Mouse (Mus musculus) liver (tissue): ENCODE results near the gene Pcnx.
"Not testable (repeated sequence)": the region's sequence is repeated elsewhere in the genome, so short reads cannot be mapped to it uniquely, and the experiment has no call there.

Experiments used
- DNase-seq: peaks from one replicate; pipeline ENCODE4 v3.0.0-alpha.2; 2020; ENCODE audit warnings: mixed read lengths

Gene Pcnx

DNA sequence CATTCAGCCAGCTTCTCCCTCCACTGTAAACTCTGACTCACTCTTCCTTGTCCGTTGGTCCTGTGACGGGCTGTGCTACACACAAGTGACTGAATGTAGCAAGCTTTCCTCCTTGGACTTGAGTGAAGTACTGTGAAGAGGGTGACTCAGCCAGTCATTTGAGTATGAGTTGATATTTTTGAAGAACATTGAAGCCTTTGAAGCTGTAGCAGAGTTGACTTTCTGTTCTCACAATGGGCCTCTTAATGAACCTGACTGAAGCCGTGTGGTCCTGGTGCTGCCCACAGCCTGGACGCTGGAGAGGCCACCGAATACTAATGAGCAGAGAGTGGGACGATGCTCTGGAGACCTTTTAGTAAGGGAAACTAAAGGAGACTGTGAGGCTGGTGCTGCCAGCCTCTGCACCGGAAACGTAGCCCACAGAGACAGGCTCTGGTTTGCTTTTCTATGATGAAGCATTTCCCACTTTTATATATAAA is 112.1 kb downstream of the Pcnx start:
- DNase-seq, result no peak

DNA sequence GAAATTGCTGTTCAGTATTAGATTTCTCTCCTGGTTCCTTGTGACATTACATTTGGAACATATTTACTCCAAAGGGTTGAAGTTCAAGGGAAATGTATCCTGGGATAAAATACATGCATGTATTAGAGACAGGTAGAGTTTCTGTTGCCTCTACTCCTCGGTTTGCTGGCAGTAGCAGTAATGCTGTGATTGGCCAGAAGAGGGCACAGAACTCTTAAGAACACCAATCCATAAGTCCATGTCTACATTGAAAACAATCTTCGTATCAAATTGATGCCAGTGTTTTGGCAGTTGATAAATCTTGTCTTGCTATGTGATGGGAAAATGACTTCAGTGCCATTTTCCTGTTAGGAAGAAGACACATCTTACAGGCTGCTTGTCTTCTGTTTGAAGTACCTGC is 115.0 kb downstream of the Pcnx start:
- no peak for DNase-seq

DNA sequence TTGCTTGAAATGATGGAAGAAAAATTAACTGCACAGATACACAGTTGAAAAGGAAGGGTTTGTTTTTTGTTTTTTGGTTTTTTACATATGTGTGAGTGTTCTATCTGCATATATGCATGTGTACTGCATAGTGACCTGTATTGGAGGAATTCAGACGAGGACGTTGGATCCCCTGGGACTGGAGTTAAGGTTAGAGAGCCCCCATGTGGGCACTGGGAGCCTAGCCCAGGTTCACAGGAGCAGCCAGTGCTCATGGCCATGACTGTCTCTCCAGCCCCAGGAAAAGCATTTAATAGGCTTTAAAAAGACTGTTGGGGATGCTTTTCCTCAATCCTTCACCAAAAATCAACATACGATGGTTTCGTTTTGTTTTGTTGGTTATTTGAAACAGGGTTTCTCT is 117.5 kb downstream of the Pcnx start:
- DNase-seq, result no peak

DNA sequence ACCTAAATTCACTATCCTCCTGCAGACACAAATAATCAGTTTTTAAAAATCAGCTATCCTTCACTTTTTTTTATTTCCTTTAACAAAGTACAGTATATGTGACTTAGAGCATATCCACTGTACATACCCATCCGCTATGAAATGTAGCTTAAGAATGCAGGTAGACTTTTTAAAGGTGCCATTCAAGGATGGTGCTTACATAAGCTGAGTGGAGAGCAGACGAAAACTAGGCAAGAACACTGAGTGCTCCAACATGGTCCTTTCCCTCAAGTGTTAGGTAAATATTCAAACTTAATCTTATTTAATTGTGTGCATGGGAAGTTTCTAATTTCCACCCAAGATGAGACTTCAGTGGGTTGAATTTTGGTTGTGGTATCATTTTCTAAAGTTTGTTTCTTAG is 119.5 kb downstream of the Pcnx start:
- no peak for DNase-seq

DNA sequence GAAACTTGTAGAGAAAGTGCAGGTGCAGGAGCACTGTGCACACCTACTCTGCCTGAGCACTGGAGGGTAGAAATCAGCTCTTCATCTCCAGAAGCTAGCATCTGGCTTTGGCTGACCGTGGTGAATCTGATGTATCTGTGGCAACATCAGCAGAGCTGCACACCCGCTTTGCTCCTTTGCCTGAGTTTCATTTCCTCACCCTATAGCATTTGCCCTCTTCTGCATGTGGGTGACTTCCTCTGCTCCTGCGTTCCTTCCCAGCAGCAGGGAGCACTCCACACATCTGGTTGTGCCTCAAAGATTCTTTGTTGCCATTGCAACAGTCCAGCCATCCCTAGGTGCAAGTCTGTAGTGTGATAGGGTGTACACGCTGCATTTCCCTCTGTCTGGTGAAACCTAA is 132.3 kb downstream of the Pcnx start:
- no peak for DNase-seq

DNA sequence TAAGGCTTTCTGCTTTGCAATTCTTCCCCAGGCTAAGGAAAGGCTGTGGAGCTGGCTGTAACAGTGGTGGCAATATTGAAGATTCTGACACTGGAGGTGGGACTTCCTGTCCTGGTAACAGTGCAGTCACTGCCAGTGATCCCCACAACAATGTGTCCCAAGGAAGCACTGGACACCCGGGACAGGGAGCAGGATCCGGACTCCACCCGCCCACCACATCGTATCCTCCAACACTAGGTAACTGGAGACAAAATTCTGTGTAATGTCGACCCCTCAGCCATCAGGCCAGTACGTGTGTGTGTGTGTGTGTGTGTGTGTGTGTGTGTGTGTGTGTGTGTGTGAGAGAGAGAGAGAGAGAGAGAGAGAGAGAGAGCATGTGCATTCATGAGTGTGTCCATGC is 133.2 kb downstream of the Pcnx start:
- no peak for DNase-seq

DNA sequence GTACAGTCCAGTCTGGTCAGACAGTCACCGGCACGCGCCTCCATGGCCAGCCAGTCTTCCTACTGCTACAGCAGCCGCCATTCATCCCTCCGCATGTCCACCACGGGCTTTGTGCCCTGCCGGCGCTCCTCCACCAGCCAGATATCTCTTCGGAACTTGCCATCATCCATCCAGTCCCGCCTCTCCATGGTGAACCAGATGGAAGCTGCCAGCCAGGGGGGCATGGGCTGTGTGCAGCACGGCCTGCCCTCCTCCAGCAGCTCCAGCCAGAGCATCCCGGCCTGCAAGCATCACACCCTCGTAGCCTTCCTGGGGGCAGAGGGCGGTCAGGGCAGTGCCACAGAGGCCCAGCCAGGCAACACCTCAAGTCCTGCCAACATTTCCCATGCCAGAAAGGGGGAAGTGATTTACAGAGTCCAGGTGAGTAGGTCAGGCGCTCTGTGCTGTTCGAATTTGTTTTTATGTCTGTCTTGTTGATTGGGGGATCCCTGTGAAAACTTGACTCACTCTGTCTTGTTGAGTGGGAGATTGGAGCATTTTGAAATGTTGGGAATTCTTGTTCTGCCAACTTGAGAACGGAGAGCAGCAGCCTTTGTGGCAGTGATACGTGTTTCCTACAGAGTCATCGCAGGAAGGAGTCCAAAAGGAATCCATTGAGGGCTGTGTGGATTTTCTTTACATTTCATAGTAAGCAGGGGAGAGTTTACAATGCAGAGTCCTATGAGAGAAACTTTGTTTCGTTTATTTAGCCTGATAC is 135.3 kb downstream of the Pcnx start:
- DNase-seq, result no peak

DNA sequence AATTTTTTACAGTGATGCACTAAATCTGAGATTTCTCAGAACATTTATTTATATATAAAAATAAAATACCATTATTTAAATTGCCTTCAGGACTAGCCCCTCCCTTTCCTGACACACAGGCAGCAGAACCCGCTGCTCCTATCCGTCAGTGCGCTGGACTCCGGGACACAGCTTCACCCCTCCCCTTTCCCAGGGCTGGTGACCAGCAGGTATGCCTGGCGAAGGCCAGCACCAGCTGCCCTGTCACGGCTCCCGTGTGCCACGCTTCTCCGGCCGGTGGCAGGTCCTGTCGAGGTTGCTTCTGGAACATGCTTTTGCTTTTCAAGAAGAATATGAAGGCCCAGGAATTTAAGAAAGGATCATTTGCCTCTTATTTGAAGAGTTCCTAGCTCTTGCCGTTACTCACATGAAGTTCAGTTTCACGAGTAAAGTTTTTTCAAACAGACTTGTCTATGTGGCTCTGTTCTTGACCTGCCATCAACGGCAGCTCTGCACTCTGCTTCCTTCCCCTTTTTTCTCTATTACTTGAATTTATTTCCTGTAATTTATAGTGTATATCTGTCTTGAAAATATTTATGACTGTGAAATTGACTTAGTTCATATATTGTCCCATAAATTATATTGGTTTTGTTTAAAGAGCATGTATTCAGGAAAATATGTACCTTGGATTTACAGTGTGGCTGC is 137.0 kb downstream of the Pcnx start:
- DNase-seq, result no peak

DNA sequence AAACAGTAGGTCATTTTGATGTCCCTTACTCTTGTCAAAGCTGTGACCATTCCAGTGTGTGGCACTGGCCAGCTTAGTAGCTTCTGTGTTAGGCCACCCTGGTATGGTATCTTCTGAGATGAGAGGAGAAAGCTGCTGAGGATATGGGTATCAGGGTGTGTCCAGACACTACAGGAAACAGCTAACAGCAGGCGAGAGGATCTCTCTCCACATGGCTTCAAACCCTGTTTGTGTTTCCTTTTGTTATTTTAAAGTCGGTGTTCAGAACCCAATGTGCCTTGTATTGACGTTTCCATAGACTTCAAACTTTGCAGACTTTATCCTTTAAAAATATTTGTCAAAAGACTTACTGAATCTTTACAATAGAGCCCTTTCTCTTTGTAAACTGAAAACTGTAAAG is 137.7 kb downstream of the Pcnx start:
- no peak for DNase-seq

DNA sequence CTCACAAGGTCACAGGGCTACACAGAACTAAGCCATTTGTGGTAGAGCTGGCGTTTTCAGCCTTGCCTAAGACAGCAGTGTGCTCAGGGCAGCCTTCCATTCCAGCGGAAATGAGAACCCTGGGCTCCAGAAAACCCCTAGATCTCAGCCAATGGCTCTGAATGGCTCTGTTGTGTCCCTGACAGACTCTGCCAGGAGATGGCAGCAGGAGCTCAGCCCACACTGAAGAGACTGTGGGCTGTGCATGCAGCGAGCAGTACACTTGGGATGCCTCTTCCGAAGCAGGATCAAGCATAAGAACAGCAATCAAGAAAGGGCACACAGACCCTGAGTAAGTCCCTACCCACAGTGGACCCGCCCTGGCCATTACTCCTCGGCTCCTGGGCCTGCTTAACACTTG is 142.9 kb downstream of the Pcnx start:
- DNase-seq, result not testable (repeated sequence)

DNA sequence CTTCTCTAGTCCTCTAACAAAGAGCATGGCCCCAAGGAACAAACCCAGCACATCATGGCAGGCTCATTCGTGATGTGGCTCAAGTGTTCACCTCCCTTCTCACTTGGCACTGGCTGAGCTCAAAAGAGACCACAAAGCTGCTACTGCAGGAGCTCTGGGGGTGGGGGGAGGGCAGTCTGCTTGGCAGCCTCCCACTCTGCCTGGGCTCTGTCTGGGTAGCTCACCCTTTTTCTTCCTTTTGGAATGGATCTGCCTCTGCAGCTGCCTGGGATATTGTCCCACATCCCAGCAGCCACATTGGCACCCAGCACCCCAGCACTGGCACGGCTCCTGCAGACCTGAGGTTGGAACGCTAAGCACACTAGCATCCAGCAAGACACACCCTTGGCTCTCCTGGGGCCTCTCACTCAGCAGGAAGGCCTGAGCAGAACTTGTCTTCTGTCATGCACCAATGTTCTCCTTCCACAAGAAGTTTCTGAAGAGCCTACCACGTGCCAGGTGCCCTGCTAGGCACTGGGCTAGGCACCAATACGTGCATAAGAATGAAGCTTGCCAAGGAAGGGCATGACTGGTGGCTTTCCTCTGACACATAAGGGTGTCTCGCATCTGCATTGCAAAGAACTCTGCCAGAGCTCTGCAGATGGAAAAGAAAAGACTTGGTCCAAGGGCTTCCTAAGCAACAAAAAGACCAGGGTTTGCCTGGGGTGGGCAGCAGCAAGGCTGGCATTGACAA is 166.2 kb downstream of the Pcnx start:
- not testable (repeated sequence) for DNase-seq

DNA sequence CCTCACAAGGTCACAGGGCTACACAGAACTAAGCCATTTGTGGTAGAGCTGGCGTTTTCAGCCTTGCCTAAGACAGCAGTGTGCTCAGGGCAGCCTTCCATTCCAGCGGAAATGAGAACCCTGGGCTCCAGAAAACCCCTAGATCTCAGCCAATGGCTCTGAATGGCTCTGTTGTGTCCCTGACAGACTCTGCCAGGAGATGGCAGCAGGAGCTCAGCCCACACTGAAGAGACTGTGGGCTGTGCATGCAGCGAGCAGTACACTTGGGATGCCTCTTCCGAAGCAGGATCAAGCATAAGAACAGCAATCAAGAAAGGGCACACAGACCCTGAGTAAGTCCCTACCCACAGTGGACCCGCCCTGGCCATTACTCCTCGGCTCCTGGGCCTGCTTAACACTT is 173.7 kb downstream of the Pcnx start:
- not testable (repeated sequence) for DNase-seq

DNA sequence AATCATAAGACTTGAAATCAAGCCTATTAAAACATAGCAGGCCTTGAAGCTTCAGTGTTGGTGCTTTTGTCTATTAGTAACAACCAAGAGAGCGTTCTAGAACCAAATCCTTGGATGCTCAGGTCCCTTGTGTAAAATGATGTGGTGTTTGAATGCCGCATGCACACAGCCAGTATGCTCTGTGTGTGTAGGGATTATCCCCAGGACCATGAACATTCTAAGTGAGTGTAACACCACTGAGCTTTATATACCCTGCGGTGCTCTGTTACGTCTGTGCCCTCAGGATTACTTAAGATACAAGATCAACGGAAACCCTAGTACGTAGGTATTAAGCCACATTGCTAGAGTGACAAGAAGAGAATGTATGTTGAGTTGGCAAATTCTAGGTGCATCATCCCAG is 174.2 kb downstream of the Pcnx start:
- DNase-seq, result not testable (repeated sequence)

DNA sequence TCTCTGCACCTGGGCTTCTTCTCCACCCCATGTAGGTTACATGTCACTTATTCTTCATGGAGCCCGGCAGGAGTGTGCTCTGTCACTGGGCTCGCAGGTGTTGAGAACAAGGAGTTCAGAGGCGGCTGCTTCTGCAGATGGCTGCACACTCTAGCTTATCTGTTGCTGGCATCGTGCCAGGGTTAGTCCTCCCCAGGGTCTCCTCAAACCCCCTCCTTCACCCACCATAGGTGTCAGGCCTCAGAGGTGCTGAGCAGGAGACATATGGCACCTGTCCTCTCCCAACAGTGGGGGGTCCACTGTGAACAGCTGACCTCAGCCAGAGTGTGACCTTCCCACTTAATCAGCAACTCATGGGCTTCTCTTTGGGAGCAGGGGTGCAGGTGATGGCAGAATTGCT is 184.3 kb downstream of the Pcnx start:
- DNase-seq, result not testable (repeated sequence)
